Mouse (Mus musculus) CH12.LX (cell line): ENCODE measurements around the gene Bcas3. TPM values are rescaled to one million over a fixed set of nuclear protein-coding genes. Genes with fewer than 3 reads are reported as not detected.

Experiments used
- DNase-seq: peaks from one replicate; pipeline ENCODE4 v3.0.0-alpha.2; 2013; ENCODE audit errors: extremely low read depth
- H3K27ac ChIP-seq: 2 replicates; pipeline ENCODE4 v1.5.1; 2012; ENCODE audit warnings: low read depth, mild to moderate bottlenecking, control low read depth, moderate library complexity; ENCODE audit not compliant: insufficient read depth
- H3K27me3 ChIP-seq: replicated peaks from 2 replicates; pipeline ENCODE3; 2012; ENCODE audit warnings: inconsistent platforms
- H3K36me3 ChIP-seq, 2 experiments: replicated peaks in 1 of 2; 2 replicates each; pipeline versions ENCODE3 to v1.6.1; 2012; ENCODE audit warnings: inconsistent platforms in 1 of 2, low read length in 1 of 2, mild to moderate bottlenecking in 1 of 2, mixed read lengths in 1 of 2, moderate library complexity in 1 of 2; ENCODE audit not compliant: control insufficient read depth in 1 of 2, insufficient read depth in 1 of 2
- H3K4me1 ChIP-seq, 2 experiments: 2 replicates each; pipeline ENCODE4 v1.6.1; 2012; ENCODE audit warnings: inconsistent platforms in 1 of 2, moderate library complexity in 1 of 2; ENCODE audit not compliant: insufficient read depth in 2 of 2, control insufficient read depth in 1 of 2
- H3K4me2 ChIP-seq: 2 replicates; pipeline ENCODE4 v1.6.1; 2012; ENCODE audit warnings: low read depth, mild to moderate bottlenecking, control low read depth; ENCODE audit not compliant: poor library complexity, insufficient read depth, severe bottlenecking
- H3K4me3 ChIP-seq, 3 experiments: fragments of 150-350 bp in 1 of 3; sonication (generic) in 1 of 3; replicated peaks in 1 of 3; 2 replicates each; pipeline versions ENCODE3 to v1.5.1; 2011 to 2012; ENCODE audit warnings: low read depth in 2 of 3, low read length in 2 of 3, mild to moderate bottlenecking in 2 of 3, moderate library complexity in 2 of 3, control low read depth in 1 of 3, improper control_type of control experiment in 1 of 3, inconsistent platforms in 1 of 3, mixed read lengths in 1 of 3; ENCODE audit not compliant: poor library complexity in 1 of 3
- H3K79me2 ChIP-seq: replicated peaks from 2 replicates; pipeline ENCODE4 v1.6.1; 2012; ENCODE audit warnings: mild to moderate bottlenecking, moderate library complexity; ENCODE audit not compliant: control insufficient read depth, poor library complexity, insufficient read depth, severe bottlenecking; ENCODE audit errors: extremely low read depth
- H3K9ac ChIP-seq: 2 replicates; pipeline ENCODE4 v1.6.1; 2012; ENCODE audit warnings: low read depth, mild to moderate bottlenecking, control low read depth, moderate library complexity; ENCODE audit not compliant: insufficient read depth
- H3K9me3 ChIP-seq: replicated peaks from 2 replicates; pipeline ENCODE3; 2012; ENCODE audit warnings: low read length, inconsistent platforms, mixed read lengths
- BHLHE40 ChIP-seq: IDR thresholded peaks from 2 replicates; pipeline ENCODE4 v1.6.1; 2011; ENCODE audit warnings: mild to moderate bottlenecking, low read depth, low read length, improper control_type of control experiment
- CHD2 ChIP-seq: IDR thresholded peaks from 2 replicates; pipeline ENCODE4 v1.6.1; 2011; ENCODE audit warnings: low read length, improper control_type of control experiment
- CTCF ChIP-seq, 2 experiments: IDR thresholded peaks in 1 of 2; conservative IDR thresholded peaks in 1 of 2; 2 replicates each; pipeline ENCODE4 v1.5.1; 2011 to 2012; ENCODE audit warnings: low read depth in 2 of 2, low read length in 2 of 2, improper control_type of control experiment in 1 of 2, inconsistent platforms in 1 of 2, mild to moderate bottlenecking in 1 of 2, moderate library complexity in 1 of 2
- E2F4 ChIP-seq: IDR thresholded peaks from 2 replicates; pipeline ENCODE4 v1.6.1; 2011; ENCODE audit warnings: low read depth, low read length, improper control_type of control experiment; ENCODE audit not compliant: insufficient replicate concordance
- ELF1 ChIP-seq: IDR thresholded peaks from 2 replicates; pipeline ENCODE4 v1.6.1; 2014; ENCODE audit warnings: low read depth, mild to moderate bottlenecking, inconsistent platforms, low read length, improper control_type of control experiment
- EP300 ChIP-seq: IDR thresholded peaks from 2 replicates; pipeline ENCODE4 v1.6.1; 2011; ENCODE audit warnings: low read length, improper control_type of control experiment
- ETS1 ChIP-seq: conservative IDR thresholded peaks from 2 replicates; pipeline ENCODE4 v1.6.1; 2012; ENCODE audit warnings: low read depth, mild to moderate bottlenecking, inconsistent platforms, low read length, improper control_type of control experiment, moderate library complexity
- GABPA ChIP-seq: IDR thresholded peaks from 2 replicates; pipeline ENCODE4 v1.6.1; 2012; ENCODE audit warnings: low read depth, low read length, improper control_type of control experiment, inconsistent platforms; ENCODE audit not compliant: insufficient replicate concordance
- HCFC1 ChIP-seq: IDR thresholded peaks from 2 replicates; pipeline ENCODE4 v1.6.1; 2012; ENCODE audit warnings: low read depth, mild to moderate bottlenecking, inconsistent platforms, low read length, improper control_type of control experiment
- IRF4 ChIP-seq: IDR thresholded peaks from 2 replicates; pipeline ENCODE4 v1.6.1; 2014; ENCODE audit warnings: low read depth, mild to moderate bottlenecking, inconsistent platforms, low read length, improper control_type of control experiment
- JUN ChIP-seq: IDR thresholded peaks from 2 replicates; pipeline ENCODE4 v1.6.1; 2011; ENCODE audit warnings: low read depth, mild to moderate bottlenecking, low read length, improper control_type of control experiment, moderate library complexity; ENCODE audit not compliant: insufficient read depth
- KAT2A ChIP-seq: IDR thresholded peaks from 2 replicates; pipeline ENCODE4 v1.6.1; 2012; ENCODE audit warnings: low read length, improper control_type of control experiment, inconsistent platforms; ENCODE audit not compliant: insufficient replicate concordance
- MAFK ChIP-seq: IDR thresholded peaks from 2 replicates; pipeline ENCODE4 v1.6.1; 2011; ENCODE audit warnings: low read length, improper control_type of control experiment; ENCODE audit not compliant: insufficient replicate concordance
- MAX ChIP-seq: IDR thresholded peaks from 2 replicates; pipeline ENCODE4 v1.6.1; 2011; ENCODE audit warnings: low read length, improper control_type of control experiment
- MAZ ChIP-seq: IDR thresholded peaks from 2 replicates; pipeline ENCODE4 v1.6.1; 2012; ENCODE audit warnings: low read depth, mild to moderate bottlenecking, inconsistent platforms, low read length, improper control_type of control experiment, moderate library complexity
- MEF2A ChIP-seq: IDR thresholded peaks from 2 replicates; pipeline ENCODE4 v1.6.1; 2014; ENCODE audit warnings: low read depth, mild to moderate bottlenecking, inconsistent platforms, low read length, improper control_type of control experiment, borderline replicate concordance
- MXI1 ChIP-seq: IDR thresholded peaks from 2 replicates; pipeline ENCODE4 v1.6.1; 2011; ENCODE audit warnings: mild to moderate bottlenecking, low read depth, low read length, improper control_type of control experiment
- MYC ChIP-seq: IDR thresholded peaks from 2 replicates; pipeline ENCODE4 v1.6.1; 2011; ENCODE audit warnings: low read depth, mild to moderate bottlenecking, improper control_type of control experiment, low read length
- NELFE ChIP-seq: IDR thresholded peaks from 2 replicates; pipeline ENCODE4 v1.6.1; 2011; ENCODE audit warnings: low read depth, low read length, improper control_type of control experiment
- NRF1 ChIP-seq: IDR thresholded peaks from 2 replicates; pipeline ENCODE4 v1.6.1; 2014; ENCODE audit warnings: low read depth, mild to moderate bottlenecking, inconsistent platforms, low read length, improper control_type of control experiment, moderate library complexity
- PAX5 ChIP-seq: IDR thresholded peaks from 2 replicates; pipeline ENCODE4 v1.6.1; 2012; ENCODE audit warnings: low read length, inconsistent platforms, mixed read lengths
- POLR2A ChIP-seq: IDR thresholded peaks from 2 replicates; pipeline ENCODE4 v1.6.1; 2011; ENCODE audit warnings: low read depth, mild to moderate bottlenecking, improper control_type of control experiment, low read length
- POLR2AphosphoS2 ChIP-seq: IDR thresholded peaks from 2 replicates; pipeline ENCODE4 v1.6.1; 2011; ENCODE audit warnings: low read depth, low read length, improper control_type of control experiment
- RAD21 ChIP-seq: IDR thresholded peaks from 2 replicates; pipeline ENCODE4 v1.6.1; 2011; ENCODE audit warnings: low read depth, mild to moderate bottlenecking, low read length, improper control_type of control experiment, moderate library complexity
- RCOR1 ChIP-seq: conservative IDR thresholded peaks from 2 replicates; pipeline ENCODE4 v1.6.1; 2012; ENCODE audit warnings: low read depth, mild to moderate bottlenecking, inconsistent platforms, low read length, improper control_type of control experiment
- SMC3 ChIP-seq: IDR thresholded peaks from 2 replicates; pipeline ENCODE4 v1.6.1; 2011; ENCODE audit warnings: low read depth, low read length, improper control_type of control experiment
- TBP ChIP-seq: conservative IDR thresholded peaks from 2 replicates; pipeline ENCODE4 v1.6.1; 2011; ENCODE audit warnings: low read depth, low read length, improper control_type of control experiment
- TCF12 ChIP-seq: IDR thresholded peaks from 2 replicates; pipeline ENCODE4 v1.6.1; 2014; ENCODE audit warnings: low read depth, mild to moderate bottlenecking, inconsistent platforms, low read length, improper control_type of control experiment
- UBTF ChIP-seq: IDR thresholded peaks from 2 replicates; pipeline ENCODE4 v1.6.1; 2012; ENCODE audit warnings: low read depth, mild to moderate bottlenecking, inconsistent platforms, low read length, improper control_type of control experiment, moderate library complexity
- ZKSCAN1 ChIP-seq: IDR thresholded peaks from 2 replicates; pipeline ENCODE4 v1.6.1; 2012; ENCODE audit warnings: low read depth, inconsistent platforms, low read length, improper control_type of control experiment, borderline replicate concordance
- ZMIZ1 ChIP-seq: IDR thresholded peaks from 2 replicates; pipeline ENCODE4 v1.6.1; 2012; ENCODE audit warnings: low read depth, mild to moderate bottlenecking, inconsistent platforms, low read length, improper control_type of control experiment
- ZNF384 ChIP-seq: IDR thresholded peaks from 2 replicates; pipeline ENCODE4 v1.6.1; 2012; ENCODE audit warnings: low read depth, low read length, improper control_type of control experiment, inconsistent platforms
- dilution Hi-C: fragments of 300-500 bp; cut with MboI; formaldehyde crosslinking; loops from 2 replicates; pipeline ENCODE4 v1.14.3; 2020; ENCODE audit warnings: low sequenced_read_pairs; ENCODE audit not compliant: extremely low pct_unique_long_range_greater_than_20kb, extremely low pct_ligation_motif_present
- in situ Hi-C: fragments of 300-500 bp; cut with MboI; formaldehyde crosslinking; loops from 3 replicates; pipeline ENCODE4 v1.14.3; 2019; ENCODE audit warnings: low sequenced_read_pairs, low pct_ligation_motif_present, low pct_unique_long_range_greater_than_20kb, mixed read lengths
- polyA plus RNA-seq: library from polyadenylated mRNA; unstranded; fragments of >175 nt; gene quantifications from 2 replicates; pipeline ENCODE4 v1.2.1, GENCODE M21; 2012; ENCODE audit warnings: low read depth; ENCODE audit not compliant: insufficient read length
- total RNA-seq, 2 experiments: library from RNA; depleted of rRNA; stranded (reverse); fragments of 300-350 nt in 1 of 2; fragments of >200 nt in 1 of 2; gene quantifications; 2 replicates each; pipeline ENCODE4 v1.2.3; 2012 to 2014

The Bcas3 gene
- total and polyA plus RNA-seq, 3 experiments = 8.2 to 21.3 (median 9.7) TPM

DNA sequence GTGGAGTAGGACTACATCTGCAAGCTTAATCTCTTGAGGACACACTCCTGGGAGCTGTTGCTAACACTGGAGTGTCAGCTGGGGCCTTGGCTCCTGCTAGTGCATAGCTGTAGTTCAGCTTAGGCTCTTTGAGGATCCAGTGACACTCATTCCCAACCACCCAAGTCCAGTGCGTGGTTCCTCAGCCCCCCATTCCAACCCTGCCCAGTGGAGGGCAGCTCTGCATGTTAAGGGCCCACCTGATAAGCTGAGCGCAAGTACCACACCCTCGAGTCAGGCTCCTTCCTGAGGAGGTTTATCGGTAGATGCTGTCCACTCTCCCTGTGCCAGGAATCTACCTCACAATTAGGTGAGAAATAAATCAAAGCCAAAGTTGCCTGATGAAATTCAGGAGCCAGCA is 446.5 kb downstream of the Bcas3 start:
- Histone ChIP-seq H3K79me2 (no peaks in the 10 kb centered on the region), H3K4me2 (no peak overlapping the region), H3K36me3 (no peaks in the 10 kb centered on the region), H3K27me3 (no peaks in the 10 kb centered on the region), H3K27ac (no peak overlapping the region), H3K4me3 (no peak overlapping the region), H3K9ac (no peak overlapping the region), H3K4me1 (peaks cover 5 to 11% of the 10 kb centered on the region in 2 experiments), H3K9me3 (no peaks in the 10 kb centered on the region)
- dilution Hi-C loops (no loop called here), in situ Hi-C loops (no loop called here)
- TF ChIP-seq JUN = no peak
- no peak for TF ChIP-seq KAT2A
- no peak for TF ChIP-seq ETS1
- TF ChIP-seq E2F4 = no peak
- TF ChIP-seq HCFC1 = no peak
- DNase-seq = no peak

- no peak overlapping the region for H3K9ac ChIP-seq
Observed at GRCm38 (mm10) chr11:85799856-85800255, 446.9 kb downstream of the Bcas3 start.

DNA sequence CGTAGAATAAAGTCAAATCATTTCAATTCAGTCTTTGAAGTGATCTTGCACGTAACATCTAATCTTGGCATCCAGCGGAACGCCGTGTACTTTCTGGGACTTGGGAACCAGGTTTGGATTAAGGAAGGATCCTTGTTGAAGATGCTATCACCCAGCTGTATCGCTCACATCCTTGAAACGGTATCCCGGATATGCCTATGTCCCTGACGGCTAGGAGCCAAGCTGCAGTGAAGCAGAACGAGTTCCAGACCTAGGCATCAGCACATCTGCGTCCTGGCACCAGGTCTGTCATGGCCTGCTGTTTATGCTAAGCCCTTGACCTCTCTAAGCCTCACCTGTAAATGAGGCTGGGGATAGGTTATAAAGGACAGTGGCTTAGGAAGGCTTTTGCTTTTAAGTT is 447.4 kb downstream of the Bcas3 start:
- Histone ChIP-seq H3K9me3 (no peaks in the 10 kb centered on the region), H3K4me1 (peaks cover 5 to 10% of the 10 kb centered on the region in 2 experiments), H3K4me3 (no peak overlapping the region), H3K9ac (no peak overlapping the region), H3K27me3 (no peaks in the 10 kb centered on the region), H3K36me3 (no peaks in the 10 kb centered on the region), H3K79me2 (no peaks in the 10 kb centered on the region), H3K4me2 (no peak overlapping the region), H3K27ac (no peak overlapping the region)
- DNase-seq = no peak
- in situ Hi-C loops = no loop called here
- dilution Hi-C loops = no loop called here
- TF ChIP-seq EP300 = no peak
- TF ChIP-seq CHD2 = no peak
- no peak for TF ChIP-seq TBP
- no peak for TF ChIP-seq NRF1
- no peak for TF ChIP-seq RCOR1
- no peak for TF ChIP-seq MAFK
- TF ChIP-seq NELFE = no peak
- TF ChIP-seq HCFC1 = no peak
- no peak for TF ChIP-seq E2F4
- TF ChIP-seq MAZ = no peak
- TF ChIP-seq BHLHE40 = no peak
- TF ChIP-seq GABPA = no peak
- no peak for TF ChIP-seq MXI1
- TF ChIP-seq ZMIZ1 = no peak
- no peak for TF ChIP-seq POLR2A
- TF ChIP-seq PAX5 = no peak
- TF ChIP-seq SMC3 = no peak

More at GRCm38 (mm10) chr11:85799856-85800255, 446.9 kb downstream of the Bcas3 start:
- TF ChIP-seq ELF1 (no peak), MAX (no peak), KAT2A (no peak), TCF12 (no peak), ZKSCAN1 (no peak), POLR2A (no peak), ETS1 (no peak), MEF2A (no peak), ZNF384 (no peak), UBTF (no peak), POLR2AphosphoS2 (no peak), RAD21 (no peak), MYC (no peak), CHD2 (no peak), NELFE (no peak), EP300 (no peak), IRF4 (no peak), CTCF (conservative IDR thresholded peaks at IDR 0.05 in 1 of 2, IDR thresholded peaks at IDR 0.05 in 1 of 2; ENCODE audit: low read depth in 2 of 2, low read length in 2 of 2) (no peak), JUN (no peak)
- TF ChIP-seq, all 38 proteins: peak for 0
- Histone ChIP-seq H3K27me3 (no peaks in the 10 kb centered on the region), H3K4me3 (no peak overlapping the region), H3K36me3 (no peaks in the 10 kb centered on the region), H3K4me2 (no peak overlapping the region), H3K9me3 (no peaks in the 10 kb centered on the region), H3K79me2 (no peaks in the 10 kb centered on the region), H3K27ac (no peak overlapping the region), H3K4me1 (peaks cover 5 to 10% of the 10 kb centered on the region in 2 experiments)
- DNase-seq = no peak
- dilution Hi-C loops = no loop called here
- in situ Hi-C loops = no loop called here
